Mouse (Mus musculus): ENCODE measurements at regions not wholly inside any gene's neighbourhood (a gene's known extent, or its start where the extent isn't known, plus 50 kb on each side); places are given as distances from the start of the nearest gene placed in this dataset.
A peak's percentile ranks its signal among the peaks of the same experiment; 100 is the strongest.

GRCm38 (mm10) chr13:31194971-31195370, 221.0 kb downstream of the Gm5447 start:
- no peak for TF ChIP-seq CTCF (IDR thresholded peaks at IDR 0.05; ENCODE audit: low read depth)
- Histone ChIP-seq H3K27me3 (ENCODE audit: insufficient read depth, low read length) (no peaks in the 10 kb centered on the region), H3K27ac (ENCODE audit: low read depth, low read length) (no peak overlapping the region), H3K4me2 (ENCODE audit: low read depth) (no peak overlapping the region), H3K9ac (no peak overlapping the region), H3K36me3 (ENCODE audit: insufficient read depth) (no peaks in the 10 kb centered on the region), H3K4me3 (ENCODE audit: low read depth, low read length) (no peak overlapping the region), H3K4me1 (ENCODE audit: insufficient read depth) (no peaks in the 10 kb centered on the region), H3K9me3 (ENCODE audit: low read length) (no peaks in the 10 kb centered on the region)
- WGBS: 78% methylated on average over 3 of the region's 3 CpGs
- ATAC-seq (no peak), DNase-seq (no peak)

- Histone ChIP-seq H3K9ac (no peak overlapping the region), H3K9me3 (ENCODE audit: low read length) (no peaks in the 10 kb centered on the region), H3K4me3 (ENCODE audit: low read depth, low read length) (no peak overlapping the region), H3K36me3 (ENCODE audit: insufficient read depth) (no peaks in the 10 kb centered on the region), H3K4me2 (ENCODE audit: low read depth) (no peak overlapping the region), H3K27ac (ENCODE audit: low read depth, low read length) (no peak overlapping the region), H3K4me1 (ENCODE audit: insufficient read depth) (no peaks in the 10 kb centered on the region), H3K27me3 (ENCODE audit: insufficient read depth, low read length) (no peaks in the 10 kb centered on the region)
- no peak for TF ChIP-seq CTCF (IDR thresholded peaks at IDR 0.05; ENCODE audit: low read depth)
- 84% methylated on average over 2 of the region's 2 CpGs for WGBS
- no peak for ATAC-seq
- DNase-seq: no peak
These were observed 222.5 kb downstream of the Gm5447 start for GRCm38 (mm10) chr13:31196546-31196945.

GRCm38 (mm10) chr13:31197593-31197992, 223.6 kb downstream of the Gm5447 start:
- no peaks in the 10 kb centered on the region for H3K36me3 ChIP-seq (ENCODE audit: insufficient read depth)
- TF ChIP-seq CTCF (IDR thresholded peaks at IDR 0.05; ENCODE audit: low read depth): no peak
- DNase-seq (no peak), ATAC-seq (no peak)
- no peaks in the 10 kb centered on the region for H3K27me3 ChIP-seq (ENCODE audit: insufficient read depth, low read length)
- no peak overlapping the region for H3K4me2 ChIP-seq (ENCODE audit: low read depth)
- H3K4me3 ChIP-seq (ENCODE audit: low read depth, low read length): no peak overlapping the region
- no peaks in the 10 kb centered on the region for H3K4me1 ChIP-seq (ENCODE audit: insufficient read depth)
- WGBS: 87% methylated on average over 2 of the region's 2 CpGs
- H3K9ac ChIP-seq: no peak overlapping the region
- H3K9me3 ChIP-seq (ENCODE audit: low read length): no peaks in the 10 kb centered on the region
- H3K27ac ChIP-seq (ENCODE audit: low read depth, low read length): no peak overlapping the region

- Histone ChIP-seq H3K27me3 (ENCODE audit: insufficient read depth, low read length) (no peaks in the 10 kb centered on the region), H3K4me1 (ENCODE audit: insufficient read depth) (no peaks in the 10 kb centered on the region), H3K9ac (no peak overlapping the region), H3K4me3 (ENCODE audit: low read depth, low read length) (no peak overlapping the region), H3K9me3 (ENCODE audit: low read length) (no peaks in the 10 kb centered on the region), H3K36me3 (ENCODE audit: insufficient read depth) (no peaks in the 10 kb centered on the region), H3K4me2 (ENCODE audit: low read depth) (no peak overlapping the region), H3K27ac (ENCODE audit: low read depth, low read length) (no peak overlapping the region)
- no peak for TF ChIP-seq CTCF (IDR thresholded peaks at IDR 0.05; ENCODE audit: low read depth)
- WGBS: 95% methylated on average over 1 of the region's 1 CpGs
- DNase-seq (no peak), ATAC-seq (no peak)
These were observed 225.4 kb downstream of the Gm5447 start for GRCm38 (mm10) chr13:31199384-31199783.

GRCm38 (mm10) chr13:31204068-31204467, 230.1 kb downstream of the Gm5447 start:
- DNase-seq (no peak), ATAC-seq (no peak)
- H3K9ac ChIP-seq: no peak overlapping the region
- WGBS: 74% methylated on average over 6 of the region's 6 CpGs
- H3K4me3 ChIP-seq (ENCODE audit: low read depth, low read length): no peak overlapping the region
- no peaks in the 10 kb centered on the region for H3K4me1 ChIP-seq (ENCODE audit: insufficient read depth)
- H3K4me2 ChIP-seq (ENCODE audit: low read depth): no peak overlapping the region
- TF ChIP-seq CTCF (IDR thresholded peaks at IDR 0.05; ENCODE audit: low read depth): no peak
- no peaks in the 10 kb centered on the region for H3K9me3 ChIP-seq (ENCODE audit: low read length)
- H3K27me3 ChIP-seq (ENCODE audit: insufficient read depth, low read length): no peaks in the 10 kb centered on the region
- no peaks in the 10 kb centered on the region for H3K36me3 ChIP-seq (ENCODE audit: insufficient read depth)
- H3K27ac ChIP-seq (ENCODE audit: low read depth, low read length): no peak overlapping the region

GRCm38 (mm10) chr13:31206381-31206780, 232.4 kb downstream of the Gm5447 start:
- Histone ChIP-seq H3K27ac (ENCODE audit: low read depth, low read length) (no peak overlapping the region), H3K4me2 (ENCODE audit: low read depth) (no peak overlapping the region), H3K4me1 (ENCODE audit: insufficient read depth) (no peaks in the 10 kb centered on the region), H3K36me3 (ENCODE audit: insufficient read depth) (no peaks in the 10 kb centered on the region), H3K27me3 (ENCODE audit: insufficient read depth, low read length) (no peaks in the 10 kb centered on the region), H3K4me3 (ENCODE audit: low read depth, low read length) (no peak overlapping the region), H3K9ac (no peak overlapping the region), H3K9me3 (ENCODE audit: low read length) (no peaks in the 10 kb centered on the region)
- ATAC-seq (no peak), DNase-seq (no peak)
- no peak for TF ChIP-seq CTCF (IDR thresholded peaks at IDR 0.05; ENCODE audit: low read depth)
- 37% methylated on average over 5 of the region's 5 CpGs for WGBS

GRCm38 (mm10) chr13:31207709-31208108, 233.7 kb downstream of the Gm5447 start:
- Histone ChIP-seq H3K4me3 (ENCODE audit: low read depth, low read length) (no peak overlapping the region), H3K9me3 (ENCODE audit: low read length) (no peaks in the 10 kb centered on the region), H3K27me3 (ENCODE audit: insufficient read depth, low read length) (no peaks in the 10 kb centered on the region), H3K27ac (ENCODE audit: low read depth, low read length) (no peak overlapping the region), H3K36me3 (ENCODE audit: insufficient read depth) (no peaks in the 10 kb centered on the region), H3K9ac (no peak overlapping the region), H3K4me2 (ENCODE audit: low read depth) (no peak overlapping the region), H3K4me1 (ENCODE audit: insufficient read depth) (no peaks in the 10 kb centered on the region)
- ATAC-seq (no peak), DNase-seq (peak; percentile 35)
- peak; percentile 59 for TF ChIP-seq CTCF (IDR thresholded peaks at IDR 0.05; ENCODE audit: low read depth)
- WGBS: 49% methylated on average over 5 of the region's 5 CpGs

GRCm38 (mm10) chr13:31223016-31223415, 249.0 kb downstream of the Gm5447 start:
- DNase-seq (no peak), ATAC-seq (no peak)
- Histone ChIP-seq H3K9ac (no peak overlapping the region), H3K4me1 (ENCODE audit: insufficient read depth) (no peaks in the 10 kb centered on the region), H3K4me2 (ENCODE audit: low read depth) (no peak overlapping the region), H3K27me3 (ENCODE audit: insufficient read depth, low read length) (no peaks in the 10 kb centered on the region), H3K9me3 (ENCODE audit: low read length) (no peaks in the 10 kb centered on the region), H3K4me3 (ENCODE audit: low read depth, low read length) (no peak overlapping the region), H3K27ac (ENCODE audit: low read depth, low read length) (no peak overlapping the region), H3K36me3 (ENCODE audit: insufficient read depth) (no peaks in the 10 kb centered on the region)
- WGBS: 90% methylated on average over 2 of the region's 2 CpGs
- TF ChIP-seq CTCF (IDR thresholded peaks at IDR 0.05; ENCODE audit: low read depth): no peak
